Mouse (Mus musculus): ENCODE measurements around the gene Yipf3. TPM values are rescaled to one million over a fixed set of nuclear protein-coding genes. Genes with fewer than 3 reads are reported as not detected.

Yipf3 gene
- polyA plus RNA-seq, 1 experiment from 2014 or later, result 71.5 TPM

GRCm38 (mm10) chr17:46275506-46275905 is 27.6 kb downstream of the Yipf3 start:
- no peak overlapping the region for H3K4me3 ChIP-seq
- H3K9me3 ChIP-seq (replicated peaks), result no peaks in the 10 kb centered on the region
- H3K27ac ChIP-seq (replicated peaks), result no peak overlapping the region
- no peaks in the 10 kb centered on the region for H3K27me3 ChIP-seq (ENCODE audit: low read depth, poor library complexity, severe bottlenecking)
- 91% methylated on average over 10 of the region's 10 CpGs for WGBS
- no peak for DNase-seq (ENCODE audit: low spot score)
- peaks cover 96% of the 10 kb centered on the region for H3K36me3 ChIP-seq
- H3K4me1 ChIP-seq, result no peaks in the 10 kb centered on the region

GRCm38 (mm10) chr17:46277586-46277985 is 29.7 kb downstream of the Yipf3 start:
- DNase-seq (ENCODE audit: low spot score), result no peak
- H3K27ac ChIP-seq (replicated peaks), result no peak overlapping the region
- H3K9me3 ChIP-seq (replicated peaks), result no peaks in the 10 kb centered on the region
- no peak overlapping the region for H3K4me3 ChIP-seq
- H3K4me1 ChIP-seq, result peaks cover 19% of the 10 kb centered on the region
- 77% methylated on average over 4 of the region's 4 CpGs for WGBS
- H3K36me3 ChIP-seq, result peaks cover 82% of the 10 kb centered on the region
- no peaks in the 10 kb centered on the region for H3K27me3 ChIP-seq (ENCODE audit: low read depth, poor library complexity, severe bottlenecking)

GRCm38 (mm10) chr17:46278011-46278765 is 30.3 kb downstream of the Yipf3 start:
- H3K27me3 ChIP-seq (ENCODE audit: low read depth, poor library complexity, severe bottlenecking), result no peaks in the 10 kb centered on the region
- 86% methylated on average over 12 of the region's 12 CpGs for WGBS
- H3K4me1 ChIP-seq, result peaks cover 22% of the 10 kb centered on the region
- H3K9me3 ChIP-seq (replicated peaks), result no peaks in the 10 kb centered on the region
- H3K36me3 ChIP-seq, result peaks cover 76% of the 10 kb centered on the region
- H3K4me3 ChIP-seq, result no peak overlapping the region
- H3K27ac ChIP-seq (replicated peaks), result no peak overlapping the region
- no peak for DNase-seq (ENCODE audit: low spot score)

GRCm38 (mm10) chr17:46282483-46283123 is 34.7 kb downstream of the Yipf3 start, which contains the start of gene Tjap1:
TSS of gene Tjap1 (minus strand) at chr17:46283026.
- DNase-seq (ENCODE audit: low spot score), result peak; percentile 92
- H3K27ac ChIP-seq (replicated peaks), result peak within 1 kb of the TSS; percentile 92
- peaks cover 35% of the 10 kb centered on the region for H3K36me3 ChIP-seq
- no peaks in the 10 kb centered on the region for H3K9me3 ChIP-seq (replicated peaks)
- WGBS, result under 1% methylated on average over 37 of the region's 37 CpGs
- no peaks in the 10 kb centered on the region for H3K27me3 ChIP-seq (ENCODE audit: low read depth, poor library complexity, severe bottlenecking)
- H3K4me1 ChIP-seq, result peaks cover 31% of the 10 kb centered on the region
- H3K4me3 ChIP-seq, result peak within 1 kb of the TSS; percentile 76

- no peak for DNase-seq (ENCODE audit: low spot score)
- H3K4me1 ChIP-seq, result peaks cover 35% of the 10 kb centered on the region
- H3K36me3 ChIP-seq, result peaks cover 30% of the 10 kb centered on the region
- no peaks in the 10 kb centered on the region for H3K9me3 ChIP-seq (replicated peaks)
- WGBS, result 21% methylated on average over 9 of the region's 9 CpGs
- H3K27me3 ChIP-seq (ENCODE audit: low read depth, poor library complexity, severe bottlenecking), result no peaks in the 10 kb centered on the region
- peak overlapping the region; percentile 76 for H3K4me3 ChIP-seq
- H3K27ac ChIP-seq (replicated peaks), result peak overlapping the region; percentile 92
Observed at GRCm38 (mm10) chr17:46283140-46283539, 35.3 kb downstream of the Yipf3 start.

GRCm38 (mm10) chr17:46283911-46284310 is 36.0 kb downstream of the Yipf3 start:
- H3K27ac ChIP-seq (replicated peaks), result no peak overlapping the region
- peaks cover 35% of the 10 kb centered on the region for H3K4me1 ChIP-seq
- no peaks in the 10 kb centered on the region for H3K9me3 ChIP-seq (replicated peaks)
- WGBS, result 90% methylated on average over 8 of the region's 8 CpGs
- H3K4me3 ChIP-seq, result no peak overlapping the region
- no peaks in the 10 kb centered on the region for H3K27me3 ChIP-seq (ENCODE audit: low read depth, poor library complexity, severe bottlenecking)
- H3K36me3 ChIP-seq, result peaks cover 22% of the 10 kb centered on the region
- DNase-seq (ENCODE audit: low spot score), result no peak

GRCm38 (mm10) chr17:46284653-46285052 is 36.8 kb downstream of the Yipf3 start:
- 70% methylated on average over 7 of the region's 7 CpGs for WGBS
- H3K4me1 ChIP-seq, result peaks cover 35% of the 10 kb centered on the region
- no peaks in the 10 kb centered on the region for H3K9me3 ChIP-seq (replicated peaks)
- no peak overlapping the region for H3K27ac ChIP-seq (replicated peaks)
- no peak overlapping the region for H3K4me3 ChIP-seq
- DNase-seq (ENCODE audit: low spot score), result no peak
- no peaks in the 10 kb centered on the region for H3K27me3 ChIP-seq (ENCODE audit: low read depth, poor library complexity, severe bottlenecking)
- H3K36me3 ChIP-seq, result peaks cover 15% of the 10 kb centered on the region

GRCm38 (mm10) chr17:46285407-46285806 is 37.5 kb downstream of the Yipf3 start:
- H3K4me3 ChIP-seq, result no peak overlapping the region
- H3K4me1 ChIP-seq, result peaks cover 35% of the 10 kb centered on the region
- no peaks in the 10 kb centered on the region for H3K27me3 ChIP-seq (ENCODE audit: low read depth, poor library complexity, severe bottlenecking)
- no peak overlapping the region for H3K27ac ChIP-seq (replicated peaks)
- no peaks in the 10 kb centered on the region for H3K9me3 ChIP-seq (replicated peaks)
- WGBS, result 81% methylated on average over 6 of the region's 6 CpGs
- DNase-seq (ENCODE audit: low spot score), result no peak
- H3K36me3 ChIP-seq, result peaks cover 7% of the 10 kb centered on the region

GRCm38 (mm10) chr17:46287678-46288095 is 39.8 kb downstream of the Yipf3 start:
- Histone ChIP-seq H3K4me1 (peaks cover 16% of the 10 kb centered on the region), H3K27me3 (ENCODE audit: low read depth, poor library complexity, severe bottlenecking) (no peaks in the 10 kb centered on the region), H3K36me3 (no peaks in the 10 kb centered on the region), H3K9me3 (replicated peaks) (no peaks in the 10 kb centered on the region), H3K27ac (replicated peaks) (0 out of 2 replicates have a peak overlapping the region, but pooled peaks have one; percentile 28), H3K4me3 (no peak overlapping the region)
- WGBS, result 70% methylated on average over 11 of the region's 11 CpGs
- no peak for DNase-seq (ENCODE audit: low spot score)

GRCm38 (mm10) chr17:46296601-46297000 is 48.7 kb downstream of the Yipf3 start:
- H3K4me3 ChIP-seq, result no peak overlapping the region
- no peaks in the 10 kb centered on the region for H3K36me3 ChIP-seq
- DNase-seq (ENCODE audit: low spot score), result no peak
- H3K27ac ChIP-seq (replicated peaks), result no peak overlapping the region
- no peaks in the 10 kb centered on the region for H3K9me3 ChIP-seq (replicated peaks)
- 52% methylated on average over 6 of the region's 6 CpGs for WGBS
- H3K4me1 ChIP-seq, result peaks cover 25% of the 10 kb centered on the region
- H3K27me3 ChIP-seq (ENCODE audit: low read depth, poor library complexity, severe bottlenecking), result peaks cover 81% of the 10 kb centered on the region

GRCm38 (mm10) chr17:46297028-46297363 is 49.1 kb downstream of the Yipf3 start:
- WGBS, result 19% methylated on average over 6 of the region's 6 CpGs
- peaks cover 25% of the 10 kb centered on the region for H3K4me1 ChIP-seq
- H3K4me3 ChIP-seq, result peak overlapping the region; percentile 71
- H3K27ac ChIP-seq (replicated peaks), result no peak overlapping the region
- no peaks in the 10 kb centered on the region for H3K36me3 ChIP-seq
- no peak for DNase-seq (ENCODE audit: low spot score)
- H3K9me3 ChIP-seq (replicated peaks), result no peaks in the 10 kb centered on the region
- H3K27me3 ChIP-seq (ENCODE audit: low read depth, poor library complexity, severe bottlenecking), result peaks cover 81% of the 10 kb centered on the region

- Histone ChIP-seq H3K9me3 (replicated peaks) (no peaks in the 10 kb centered on the region), H3K27me3 (ENCODE audit: low read depth, poor library complexity, severe bottlenecking) (peaks cover 81% of the 10 kb centered on the region), H3K4me1 (peaks cover 25% of the 10 kb centered on the region), H3K4me3 (peak within 1 kb of the TSS; percentile 71), H3K36me3 (no peaks in the 10 kb centered on the region), H3K27ac (replicated peaks) (peak within 1 kb of the TSS; percentile 63)
- whole genome bisulfite sequencing, result under 1% methylated on average over 73 of the region's 86 CpGs
- DNase-seq (ENCODE audit: low spot score), result peak; percentile 41
Observed at GRCm38 (mm10) chr17:46297364-46298219, 49.7 kb downstream of the Yipf3 start, which contains the start of gene Dlk2. TSS of gene Dlk2 (plus strand) at chr17:46297421.
